Mouse (Mus musculus): ENCODE results near the gene Ptp4a2. TPM values are rescaled to one million over a fixed set of nuclear protein-coding genes. Genes with fewer than 3 reads are reported as not detected.
"Not testable (repeated sequence)": the region's sequence is repeated elsewhere in the genome, so short reads cannot be mapped to it uniquely, and the experiment has no call there.

Ptp4a2 gene
- polyA plus RNA-seq, 2 experiments, result 106 to 296 TPM

DNA sequence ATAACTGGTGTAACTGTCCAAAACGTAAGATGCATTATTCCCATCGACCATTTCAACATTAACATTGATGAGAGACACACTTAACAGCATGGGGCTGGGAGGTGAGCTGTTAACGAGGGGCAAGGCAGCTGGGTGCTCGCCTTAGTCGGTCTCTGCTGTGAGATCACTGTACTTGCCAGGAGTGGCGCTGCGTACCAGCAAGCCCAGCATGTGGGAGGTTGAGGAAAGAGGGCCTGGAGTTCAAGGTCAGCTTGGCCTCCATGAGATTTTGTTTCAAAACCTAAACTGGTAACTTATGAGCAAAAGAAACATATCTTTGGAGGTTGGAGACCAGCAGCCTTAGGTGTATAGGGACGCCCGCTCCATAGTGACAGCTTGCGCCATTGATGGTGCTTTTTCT is 78.6 kb downstream of the Ptp4a2 start:
- Histone ChIP-seq H3K9ac (ENCODE audit: low read depth, low read length, severe bottlenecking) (no peak overlapping the region), H3K27ac (replicated peaks; ENCODE audit: low read depth, low read length) (no peak overlapping the region), H3K27me3 (ENCODE audit: control insufficient read depth, insufficient read depth, low read length) (no peaks in the 10 kb centered on the region), H3K36me3 (ENCODE audit: control insufficient read depth, insufficient read depth, low read length) (no peaks in the 10 kb centered on the region), H3K4me1 (ENCODE audit: control insufficient read depth, insufficient read depth, low read length) (no peaks in the 10 kb centered on the region), H3K4me2 (replicated peaks; ENCODE audit: low read depth, low read length, severe bottlenecking) (no peak overlapping the region), H3K4me3 (replicated peaks; ENCODE audit: low read length) (no peak overlapping the region), H3K9me3 (ENCODE audit: control insufficient read depth, low read length) (no peaks in the 10 kb centered on the region)
- DNase-seq (ENCODE audit: low spot score) (no peak), ATAC-seq (ENCODE audit: low FRiP score, low read depth) (no peak)
- no peak for TF ChIP-seq POLR2A (IDR thresholded peaks at IDR 0.05; ENCODE audit: borderline replicate concordance, extremely low read depth, insufficient read depth, insufficient read length)
- 64% methylated on average over 10 of the region's 10 CpGs for WGBS

- no peak for TF ChIP-seq POLR2A (IDR thresholded peaks at IDR 0.05; ENCODE audit: borderline replicate concordance, extremely low read depth, insufficient read depth, insufficient read length)
- WGBS, result 90% methylated on average over 7 of the region's 7 CpGs
Observed at GRCm38 (mm10) chr4:129890094-129890493, 79.1 kb downstream of the Ptp4a2 start.

DNA sequence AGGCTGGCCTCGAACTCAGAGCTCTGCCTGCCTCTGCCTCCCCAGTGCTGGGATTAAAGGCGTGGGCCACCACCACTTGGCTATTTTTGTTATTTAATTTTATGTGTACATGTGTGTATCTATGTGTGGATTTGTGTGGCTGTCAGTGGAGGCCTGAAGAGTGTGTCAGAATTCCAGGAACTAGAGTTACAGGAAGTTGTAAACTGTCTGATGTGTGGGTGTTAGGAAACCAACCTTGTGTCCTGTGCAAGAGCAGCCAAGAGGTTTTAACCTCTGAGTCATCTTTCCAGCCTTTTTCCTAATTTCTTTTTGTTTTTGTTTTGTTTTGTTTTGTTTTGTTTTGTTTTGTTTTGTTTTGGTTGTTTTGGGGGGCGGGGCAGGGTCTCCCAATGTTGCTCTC is 83.8 kb downstream of the Ptp4a2 start:
- H3K9ac ChIP-seq (ENCODE audit: low read depth, low read length, severe bottlenecking), result no peak overlapping the region
- no peak overlapping the region for H3K27ac ChIP-seq (replicated peaks; ENCODE audit: low read depth, low read length)
- no peak for TF ChIP-seq POLR2A (IDR thresholded peaks at IDR 0.05; ENCODE audit: borderline replicate concordance, extremely low read depth, insufficient read depth, insufficient read length)
- ATAC-seq (ENCODE audit: low FRiP score, low read depth) (no peak), DNase-seq (ENCODE audit: low spot score) (no peak)
- H3K9me3 ChIP-seq (ENCODE audit: control insufficient read depth, low read length), result no peaks in the 10 kb centered on the region
- H3K27me3 ChIP-seq (ENCODE audit: control insufficient read depth, insufficient read depth, low read length), result no peaks in the 10 kb centered on the region
- WGBS, result 89% methylated on average over 3 of the region's 3 CpGs
- H3K4me1 ChIP-seq (ENCODE audit: control insufficient read depth, insufficient read depth, low read length), result 0 out of 2 replicates have a peak, but pooled peaks cover 4% of the 10 kb centered on the region
- no peaks in the 10 kb centered on the region for H3K36me3 ChIP-seq (ENCODE audit: control insufficient read depth, insufficient read depth, low read length)
- no peak overlapping the region for H3K4me3 ChIP-seq (replicated peaks; ENCODE audit: low read length)
- H3K4me2 ChIP-seq (replicated peaks; ENCODE audit: low read depth, low read length, severe bottlenecking), result no peak overlapping the region

More at GRCm38 (mm10) chr4:129890094-129890493, 79.1 kb downstream of the Ptp4a2 start:
- DNase-seq (ENCODE audit: low spot score) (no peak), ATAC-seq (ENCODE audit: low FRiP score, low read depth) (no peak)
- Histone ChIP-seq H3K9ac (ENCODE audit: low read depth, low read length, severe bottlenecking) (no peak overlapping the region), H3K4me2 (replicated peaks; ENCODE audit: low read depth, low read length, severe bottlenecking) (no peak overlapping the region), H3K9me3 (ENCODE audit: control insufficient read depth, low read length) (no peaks in the 10 kb centered on the region), H3K27ac (replicated peaks; ENCODE audit: low read depth, low read length) (no peak overlapping the region), H3K4me1 (ENCODE audit: control insufficient read depth, insufficient read depth, low read length) (no peaks in the 10 kb centered on the region), H3K4me3 (replicated peaks; ENCODE audit: low read length) (no peak overlapping the region), H3K36me3 (ENCODE audit: control insufficient read depth, insufficient read depth, low read length) (no peaks in the 10 kb centered on the region), H3K27me3 (ENCODE audit: control insufficient read depth, insufficient read depth, low read length) (no peaks in the 10 kb centered on the region)

DNA sequence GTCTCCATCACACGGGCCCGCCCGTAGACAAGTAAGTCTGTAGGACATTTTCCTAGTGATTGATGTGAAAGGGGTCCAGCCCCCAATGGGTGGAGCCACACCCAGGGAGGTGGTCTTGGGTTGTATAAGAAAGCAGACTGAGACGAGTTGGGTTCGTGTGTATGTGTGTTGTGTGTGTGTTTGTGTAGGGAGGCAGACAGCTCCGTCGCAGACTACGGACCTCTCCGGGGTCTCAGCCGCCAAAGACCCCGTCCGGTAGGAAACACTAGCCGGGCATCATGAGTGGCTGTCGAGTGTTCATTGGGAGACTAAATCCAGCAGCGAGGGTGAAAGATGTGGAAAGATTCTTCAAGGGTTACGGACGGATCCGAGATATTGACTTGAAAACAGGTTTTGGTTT is 87.8 kb downstream of the Ptp4a2 start:
- not testable (repeated sequence) for H3K27me3 ChIP-seq (ENCODE audit: control insufficient read depth, insufficient read depth, low read length); H3K27ac ChIP-seq (replicated peaks; ENCODE audit: low read depth, low read length); H3K4me1 ChIP-seq (ENCODE audit: control insufficient read depth, insufficient read depth, low read length); H3K4me3 ChIP-seq (replicated peaks; ENCODE audit: low read length); DNase-seq (ENCODE audit: low spot score); H3K36me3 ChIP-seq (ENCODE audit: control insufficient read depth, insufficient read depth, low read length); H3K9ac ChIP-seq (ENCODE audit: low read depth, low read length, severe bottlenecking); H3K4me2 ChIP-seq (replicated peaks; ENCODE audit: low read depth, low read length, severe bottlenecking); H3K9me3 ChIP-seq (ENCODE audit: control insufficient read depth, low read length); ATAC-seq (ENCODE audit: low FRiP score, low read depth)
- WGBS, result 95% methylated on average over 18 of the region's 18 CpGs

Small RNA genes within 50 kb of the gene (microRNA-seq; reads per million reads assigned to microRNA genes)
- gene Gm28017, result not detected

Other genes with a start within 250 kb of the Ptp4a2 start
- gene Lck, start 237.6 kb upstream of the Ptp4a2 start, polyA plus RNA-seq (2012; rRNA removed), result 9.9 and 10.3 TPM in 2 replicates
- 6.3 and 6.8 TPM in 2 replicates for gene Lck, start 237.6 kb upstream of the Ptp4a2 start, polyA plus RNA-seq (2014; fragmentation: Nextera tagmentation; extraction: Ambion mirVana)
- gene Fam167b, start 232.7 kb upstream of the Ptp4a2 start, polyA plus RNA-seq (2012; rRNA removed), result 7.3 and 8.2 TPM in 2 replicates
- gene Fam167b, start 232.7 kb upstream of the Ptp4a2 start, polyA plus RNA-seq (2014; fragmentation: Nextera tagmentation; extraction: Ambion mirVana), result 4.1 and 5.3 TPM in 2 replicates
- 367 and 429 TPM in 2 replicates for gene Eif3i, start 210.6 kb upstream of the Ptp4a2 start, polyA plus RNA-seq (2012; rRNA removed)
- gene Eif3i, start 210.6 kb upstream of the Ptp4a2 start, polyA plus RNA-seq (2014; fragmentation: Nextera tagmentation; extraction: Ambion mirVana), result 333 and 334 TPM in 2 replicates
- 166 and 179 TPM in 2 replicates for gene Tmem234, start 210.6 kb upstream of the Ptp4a2 start, polyA plus RNA-seq (2012; rRNA removed)
- gene Tmem234, start 210.6 kb upstream of the Ptp4a2 start, polyA plus RNA-seq (2014; fragmentation: Nextera tagmentation; extraction: Ambion mirVana), result 191 and 193 TPM in 2 replicates
- gene Dcdc2b, start 197.0 kb upstream of the Ptp4a2 start, polyA plus RNA-seq (2012; rRNA removed), result 3.0 and 5.2 TPM in 2 replicates
- gene Dcdc2b, start 197.0 kb upstream of the Ptp4a2 start, polyA plus RNA-seq (2014; fragmentation: Nextera tagmentation; extraction: Ambion mirVana), result 2.5 and 3.4 TPM in 2 replicates
- gene Iqcc, start 192.1 kb upstream of the Ptp4a2 start, polyA plus RNA-seq (2012; rRNA removed), result 28.6 and 35.5 TPM in 2 replicates
- 23.2 and 28.6 TPM in 2 replicates for gene Iqcc, start 192.1 kb upstream of the Ptp4a2 start, polyA plus RNA-seq (2014; fragmentation: Nextera tagmentation; extraction: Ambion mirVana)
- 34.7 and 51.0 TPM in 2 replicates for gene Ccdc28b, start 187.3 kb upstream of the Ptp4a2 start, polyA plus RNA-seq (2012; rRNA removed)
- 42.8 and 45.7 TPM in 2 replicates for gene Ccdc28b, start 187.3 kb upstream of the Ptp4a2 start, polyA plus RNA-seq (2014; fragmentation: Nextera tagmentation; extraction: Ambion mirVana)
- gene Txlna, start 170.2 kb upstream of the Ptp4a2 start, polyA plus RNA-seq (2012; rRNA removed), result 80.3 and 82.6 TPM in 2 replicates
- gene Txlna, start 170.2 kb upstream of the Ptp4a2 start, polyA plus RNA-seq (2014; fragmentation: Nextera tagmentation; extraction: Ambion mirVana), result 108 and 112 TPM in 2 replicates
- 35.2 and 40.5 TPM in 2 replicates for gene Kpna6, start 138.5 kb upstream of the Ptp4a2 start, polyA plus RNA-seq (2012; rRNA removed)
- 14.6 and 15.2 TPM in 2 replicates for gene Kpna6, start 138.5 kb upstream of the Ptp4a2 start, polyA plus RNA-seq (2014; fragmentation: Nextera tagmentation; extraction: Ambion mirVana)
- gene Tmem39b, start 114.4 kb upstream of the Ptp4a2 start, polyA plus RNA-seq (2012; rRNA removed), result 49.1 and 77.0 TPM in 2 replicates
- 24.1 and 27.1 TPM in 2 replicates for gene Tmem39b, start 114.4 kb upstream of the Ptp4a2 start, polyA plus RNA-seq (2014; fragmentation: Nextera tagmentation; extraction: Ambion mirVana)
- 96.6 and 97.6 TPM in 2 replicates for gene Khdrbs1, start 68.9 kb upstream of the Ptp4a2 start, polyA plus RNA-seq (2012; rRNA removed)
- 107 and 122 TPM in 2 replicates for gene Khdrbs1, start 68.9 kb upstream of the Ptp4a2 start, polyA plus RNA-seq (2014; fragmentation: Nextera tagmentation; extraction: Ambion mirVana)
- gene Spocd1, start 118.0 kb downstream of the Ptp4a2 start, polyA plus RNA-seq (2012; rRNA removed), result 0.15 and 0.20 TPM in 2 replicates
- not detected in 2 replicates for gene Spocd1, start 118.0 kb downstream of the Ptp4a2 start, polyA plus RNA-seq (2014; fragmentation: Nextera tagmentation; extraction: Ambion mirVana)
- 52.3 and 73.4 TPM in 2 replicates for gene Adgrb2, start 173.7 kb downstream of the Ptp4a2 start, polyA plus RNA-seq (2012; rRNA removed)
- 7.2 and 9.2 TPM in 2 replicates for gene Adgrb2, start 173.7 kb downstream of the Ptp4a2 start, polyA plus RNA-seq (2014; fragmentation: Nextera tagmentation; extraction: Ambion mirVana)
- gene Col16a1, start 236.6 kb downstream of the Ptp4a2 start, polyA plus RNA-seq (2012; rRNA removed), result 254 and 284 TPM in 2 replicates
- 153 TPM in 2 replicates for gene Col16a1, start 236.6 kb downstream of the Ptp4a2 start, polyA plus RNA-seq (2014; fragmentation: Nextera tagmentation; extraction: Ambion mirVana)